Mouse (Mus musculus) A20 (cell line): ENCODE results near the gene Serpina3c.
A peak's percentile ranks its signal among the peaks of the same experiment; 100 is the strongest.

ENCODE experiments used
- DNase-seq: peaks from one replicate; pipeline ENCODE4 v3.0.0-alpha.2; 2011; ENCODE audit warnings: low read depth, low spot score

Serpina3c gene

DNA sequence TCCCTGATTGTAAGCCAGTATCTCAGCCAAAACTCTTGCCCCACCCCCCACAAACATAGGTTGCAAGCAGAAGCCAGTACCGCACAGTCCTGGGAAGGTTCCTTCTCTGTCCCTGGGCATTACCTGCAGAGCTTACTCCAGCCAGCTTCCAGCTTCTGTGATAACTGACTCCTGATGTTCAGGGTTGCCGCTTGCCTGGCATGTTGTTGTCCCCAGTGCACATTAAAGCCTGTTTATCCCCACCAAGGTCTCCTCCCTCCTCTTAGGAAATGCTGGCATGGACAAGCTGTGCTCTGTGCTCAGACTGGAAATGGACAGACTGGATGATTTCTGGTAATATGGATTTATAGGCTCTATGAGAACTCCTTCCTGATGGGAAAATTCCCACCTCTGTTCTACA lies at the start of gene Serpina3c:
Gene Serpina3c, minus strand, starts transcription at position 215 of the 400 bp plus-strand sequence.
- DNase-seq = no peak

DNA sequence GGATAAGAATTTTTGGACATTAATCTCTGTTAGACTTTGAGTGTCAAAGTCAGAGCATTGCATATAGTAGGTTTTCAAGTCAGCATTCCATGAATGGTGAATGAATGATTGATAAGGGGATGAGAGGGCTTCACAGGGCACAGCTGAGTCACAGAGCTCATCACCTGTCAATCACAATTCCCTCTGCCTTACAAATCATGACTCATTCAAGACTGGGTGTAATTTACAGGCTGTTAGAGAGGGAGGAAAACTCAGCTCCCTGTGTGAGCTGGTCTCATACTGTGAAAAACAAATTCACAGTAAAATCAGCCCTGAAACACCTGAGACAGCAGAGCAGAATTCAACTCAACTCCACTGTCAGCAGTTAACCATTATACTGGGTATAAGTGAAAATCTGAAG lies 37.2 kb upstream of the Serpina3c start:
- no peak for DNase-seq

DNA sequence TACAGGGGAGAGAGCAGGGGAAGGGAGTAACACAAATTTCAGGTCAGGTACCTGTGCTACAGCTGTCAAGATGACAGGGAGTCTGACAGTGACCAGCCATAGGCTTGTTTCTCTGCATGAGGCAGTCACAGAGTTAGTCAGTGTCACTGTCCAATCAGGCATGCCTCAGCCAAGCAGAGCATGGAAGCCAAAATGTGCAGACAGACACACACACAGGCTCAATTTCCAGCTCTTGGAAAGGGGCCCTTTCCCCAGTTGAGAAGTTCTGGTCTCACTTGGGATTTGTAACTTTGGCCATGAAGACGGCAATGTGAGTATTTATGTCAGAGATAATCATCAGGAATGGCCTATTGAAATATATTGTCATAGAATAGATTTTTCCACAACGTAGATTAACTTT lies 35.6 kb upstream of the Serpina3c start:
- no peak for DNase-seq

DNA sequence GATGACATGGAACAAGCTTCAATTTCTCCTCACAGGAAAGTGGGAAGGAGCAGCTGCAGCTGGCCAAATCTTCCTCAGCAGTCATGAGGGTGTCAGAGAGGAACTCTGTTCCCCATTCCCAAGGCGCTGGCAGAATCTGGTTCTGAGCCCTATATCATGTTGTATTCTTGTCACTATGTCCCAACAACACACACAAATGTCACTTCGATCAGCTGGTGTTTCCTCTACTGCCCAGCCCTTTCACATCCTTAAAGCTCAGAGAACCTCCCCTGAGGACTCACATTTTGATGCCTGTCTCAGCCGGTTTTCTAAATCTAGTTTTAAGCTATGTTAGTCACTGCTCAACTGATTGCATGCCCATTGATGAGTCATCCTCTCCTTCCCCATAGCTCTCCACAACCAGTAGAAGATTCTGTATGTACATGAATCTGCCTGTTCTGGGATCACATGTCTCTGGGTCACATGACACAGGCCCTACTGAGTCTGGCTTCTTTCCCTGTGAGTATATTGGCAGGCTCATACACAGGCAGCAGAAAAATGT lies 32.4 kb upstream of the Serpina3c start:
- no peak for DNase-seq

DNA sequence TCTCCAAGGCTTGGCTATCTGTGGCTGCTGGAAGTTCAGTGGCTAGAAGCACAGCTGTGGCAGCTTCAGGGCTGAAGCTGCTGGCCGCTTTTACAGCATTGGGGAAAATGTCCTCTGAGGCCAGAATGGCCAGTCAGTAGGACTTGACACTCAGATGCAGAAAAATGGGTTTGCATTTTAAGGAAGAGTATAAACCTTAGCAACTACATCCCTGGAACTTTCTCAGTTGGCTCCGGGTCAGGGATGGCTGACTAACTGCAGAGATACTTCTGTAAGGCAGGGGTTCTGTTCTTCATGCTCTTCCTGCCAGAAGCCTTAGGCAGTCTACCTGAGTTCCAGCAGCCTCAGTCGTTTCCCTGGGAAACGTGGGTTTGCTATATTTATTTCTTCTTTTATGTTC lies 31.4 kb upstream of the Serpina3c start:
- DNase-seq = no peak

DNA sequence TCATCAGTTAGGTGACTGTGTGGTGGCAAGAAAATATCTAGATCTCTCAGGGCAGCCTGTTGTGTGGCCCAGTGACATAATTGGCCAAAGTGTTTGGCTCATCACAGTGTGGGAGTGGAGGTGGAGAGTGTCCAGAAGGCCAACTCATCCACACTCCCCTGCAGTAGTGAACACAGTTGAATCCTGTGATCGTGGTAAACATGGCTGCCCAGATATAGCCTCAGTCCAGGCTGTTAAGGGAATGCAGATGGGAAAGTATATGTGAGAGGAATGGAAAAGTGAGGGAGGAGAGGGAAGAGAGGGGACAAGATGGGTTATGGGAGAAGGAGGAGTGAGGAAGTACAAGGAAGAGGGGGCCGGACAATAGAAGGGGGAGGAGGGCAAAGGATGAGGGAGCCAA lies 25.3 kb upstream of the Serpina3c start:
- no peak for DNase-seq

DNA sequence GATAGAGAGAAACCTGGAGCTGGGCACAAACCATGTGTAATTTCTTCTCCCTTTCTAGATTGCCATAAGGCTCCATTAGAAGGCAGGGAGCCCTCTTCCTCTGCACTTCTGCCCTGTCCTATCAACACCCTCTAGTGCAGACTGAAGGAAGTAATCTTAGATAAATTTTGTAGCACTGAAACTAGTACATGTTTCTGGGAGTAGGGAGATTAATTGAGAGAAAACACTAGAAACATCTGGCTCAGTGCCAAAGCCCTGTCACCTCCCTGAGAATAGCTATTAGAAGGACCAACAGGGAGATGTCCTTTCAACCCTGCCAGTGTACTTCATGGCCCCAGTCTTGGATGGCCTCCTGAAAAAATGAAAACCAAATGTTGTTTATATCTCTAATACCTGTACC lies 24.9 kb upstream of the Serpina3c start:
- no peak for DNase-seq

DNA sequence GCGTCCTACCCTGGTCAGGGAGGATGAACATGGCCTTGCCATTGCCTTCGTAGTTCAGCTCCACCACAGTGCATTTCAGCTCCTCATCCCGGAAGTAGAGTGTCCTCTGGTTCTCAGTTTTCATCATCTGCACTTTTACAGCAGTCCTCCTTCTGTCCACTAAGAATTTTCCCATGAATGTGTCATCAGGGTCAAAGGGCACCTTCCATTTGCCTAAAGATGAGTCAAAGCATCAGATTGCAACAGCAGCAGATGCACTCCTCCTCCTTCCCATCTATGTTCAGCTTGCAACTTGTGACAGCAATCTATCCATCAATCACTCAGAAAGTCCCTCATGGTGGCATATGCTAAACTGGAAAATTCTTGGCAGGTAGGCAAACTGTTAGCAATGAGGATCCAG lies 22.0 kb upstream of the Serpina3c start:
- DNase-seq = no peak

DNA sequence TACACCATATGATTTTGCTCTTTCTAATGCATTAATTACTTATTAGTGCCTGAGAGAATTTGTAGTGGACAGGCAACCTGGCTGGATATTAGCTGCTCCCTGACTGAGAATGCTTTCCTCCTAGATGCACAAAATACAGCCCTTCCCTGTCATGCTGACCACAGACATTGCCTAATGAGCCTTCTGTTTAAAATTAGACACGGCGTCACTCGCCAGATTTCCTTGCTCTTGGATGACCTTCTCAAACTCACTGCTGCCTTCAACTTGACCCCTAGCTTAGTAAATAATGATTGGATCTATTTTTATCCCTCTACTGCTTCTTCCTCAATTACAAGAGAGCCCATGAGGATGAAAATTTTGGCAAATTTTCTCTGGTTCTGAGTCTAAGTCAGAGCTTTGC lies 21.1 kb upstream of the Serpina3c start:
- DNase-seq = no peak

DNA sequence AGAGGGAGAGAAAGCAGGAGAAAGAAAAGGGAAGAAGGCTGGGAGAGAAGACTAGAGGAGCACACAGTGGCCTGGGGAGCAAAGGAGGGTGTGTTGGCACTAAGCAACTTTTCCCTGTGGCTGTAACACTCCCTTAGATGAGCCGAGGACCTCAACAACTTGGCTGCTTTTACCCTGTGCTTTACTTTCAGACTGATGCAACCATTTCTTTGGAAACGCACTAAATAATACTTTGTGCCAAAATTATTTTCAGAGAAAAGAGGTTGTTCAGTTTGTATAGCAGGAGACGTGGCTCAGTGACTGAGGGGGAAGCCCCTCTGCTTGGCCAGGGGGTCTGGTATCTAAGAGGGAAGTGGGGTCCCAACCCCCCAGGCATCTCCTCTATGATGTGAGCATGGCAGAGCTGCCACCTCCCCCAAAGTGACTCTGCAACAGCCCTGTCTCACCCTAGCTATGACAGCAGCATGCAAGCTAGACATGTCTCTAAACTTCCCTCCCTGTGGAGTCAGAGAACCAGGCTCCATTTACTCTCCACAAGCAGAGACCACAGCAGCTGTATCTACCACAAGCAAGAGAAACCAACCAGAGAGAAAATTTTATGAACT lies 527 bp downstream of the Serpina3c start:
- no peak for DNase-seq

DNA sequence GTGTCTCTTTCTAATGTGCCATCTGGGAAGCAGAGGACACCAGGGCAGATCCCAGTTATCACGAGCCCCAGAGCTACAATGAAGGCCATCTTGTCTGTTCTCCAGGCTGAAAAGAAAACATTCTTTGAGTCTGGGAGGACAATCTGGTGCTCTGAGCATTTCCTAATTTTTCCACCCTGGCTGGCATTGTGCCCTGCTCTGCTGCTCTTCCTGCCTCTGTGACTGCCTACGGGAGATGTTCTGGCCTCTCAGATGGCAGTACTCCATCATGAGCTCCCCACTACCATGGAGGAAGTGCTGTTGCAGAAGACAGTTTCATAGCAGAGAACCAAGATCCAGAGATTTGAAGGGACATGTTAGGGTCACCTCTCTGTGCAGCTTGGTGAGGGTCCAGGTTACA lies 1.7 kb downstream of the Serpina3c start:
- DNase-seq = no peak

DNA sequence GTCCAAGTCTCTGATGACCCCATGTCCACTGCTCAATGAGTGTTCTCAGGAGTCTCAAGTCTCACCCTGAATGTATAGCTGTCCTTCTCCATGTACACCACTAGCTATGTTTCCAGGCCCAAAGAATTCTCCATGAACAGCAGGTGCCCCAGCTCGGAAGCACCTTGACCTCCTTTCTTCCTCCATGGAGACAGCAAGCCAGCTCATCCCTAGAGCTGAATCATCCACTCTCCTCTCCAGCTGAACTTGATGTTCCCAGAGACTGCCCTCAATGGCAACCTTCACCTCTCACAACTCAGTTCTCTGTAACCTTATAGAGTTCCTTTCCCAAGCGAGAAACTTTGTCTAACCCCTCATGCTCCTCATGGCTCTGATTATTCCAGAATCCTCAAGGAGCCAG lies 8.1 kb downstream of the Serpina3c start:
- no peak for DNase-seq

DNA sequence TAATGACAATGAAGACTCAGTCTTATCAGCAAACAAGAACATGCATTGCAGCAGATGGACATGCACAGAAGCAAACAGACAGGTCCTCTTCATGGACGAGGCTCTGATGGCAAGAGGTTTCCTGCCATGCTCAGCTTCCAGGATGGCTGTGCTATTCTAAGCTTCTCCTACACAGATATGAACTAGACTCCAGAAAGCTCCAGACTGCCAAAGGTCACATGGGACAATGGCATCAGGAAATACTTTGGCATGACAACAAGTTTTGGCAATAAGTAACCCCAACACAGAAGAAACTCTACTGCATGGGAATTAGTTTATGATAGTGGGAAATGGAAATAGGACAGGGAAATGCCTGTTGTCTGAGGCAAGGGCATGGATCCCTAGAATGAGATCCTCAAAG lies 10.4 kb downstream of the Serpina3c start:
- DNase-seq = no peak

DNA sequence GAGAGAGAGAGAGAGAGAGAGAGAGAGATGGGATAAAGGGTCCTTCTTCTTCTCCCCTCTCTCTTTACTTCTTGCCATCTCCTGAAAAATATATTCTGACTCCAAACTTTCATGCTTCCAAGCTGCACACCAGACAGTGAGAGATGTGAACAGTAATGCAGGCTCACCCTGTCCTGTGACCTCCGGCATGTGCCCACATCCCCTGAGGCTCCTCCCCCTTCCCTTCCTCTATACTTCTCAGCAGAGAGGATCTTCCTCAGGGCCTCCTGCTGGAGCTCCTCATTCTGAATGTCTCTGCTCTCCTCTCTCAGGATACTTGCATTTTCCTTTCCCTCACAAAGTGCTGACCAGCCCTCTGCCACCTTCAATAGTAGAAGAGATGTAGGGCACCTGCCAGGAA lies 11.2 kb downstream of the Serpina3c start:
- no peak for DNase-seq

DNA sequence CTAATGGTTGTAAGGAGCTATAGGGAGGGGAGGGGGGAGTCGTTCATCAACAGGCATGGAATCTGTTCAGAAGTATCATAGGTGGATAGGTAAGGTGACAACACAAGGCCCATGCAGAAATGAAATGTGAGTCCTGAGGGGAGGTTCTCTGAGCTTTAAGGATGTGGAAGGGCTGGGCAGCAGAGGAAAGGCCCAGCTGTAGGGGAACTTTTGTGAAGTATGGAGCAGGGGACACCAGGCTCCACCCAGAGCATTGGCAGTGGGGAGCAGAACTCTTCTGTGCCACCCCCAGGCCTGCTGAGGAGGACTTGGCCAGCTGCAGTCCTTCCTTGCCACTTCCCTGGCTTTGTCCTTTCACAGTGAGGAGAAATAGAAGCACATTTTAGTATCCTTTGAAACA lies 12.2 kb downstream of the Serpina3c start:
- DNase-seq = no peak

DNA sequence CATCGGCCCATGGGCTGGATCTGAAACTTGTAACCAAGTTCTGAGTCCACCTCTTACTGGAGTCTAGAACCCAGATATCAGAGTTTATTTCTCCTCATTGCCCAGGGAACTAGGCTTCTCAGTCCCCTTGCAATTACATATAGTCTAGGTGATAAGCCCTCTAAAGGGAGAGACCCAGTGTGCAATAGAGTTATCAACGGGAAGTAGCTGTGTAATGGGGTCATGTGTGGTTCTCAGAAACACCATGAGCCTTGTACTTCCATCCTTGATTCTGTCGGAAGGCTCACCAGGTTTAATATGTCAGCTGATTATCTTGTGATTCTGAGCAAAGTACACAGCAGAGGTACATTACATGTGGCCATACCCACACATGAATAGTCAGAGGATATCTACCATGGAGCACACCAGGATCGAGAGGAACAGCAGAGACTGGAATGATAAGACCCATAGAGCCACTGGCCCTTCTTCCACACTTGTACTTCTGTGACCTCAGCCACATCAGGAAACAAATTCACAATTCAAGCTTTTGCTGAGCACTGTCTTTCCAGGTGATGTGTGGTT lies 13.0 kb downstream of the Serpina3c start:
- peak; percentile 1 for DNase-seq

DNA sequence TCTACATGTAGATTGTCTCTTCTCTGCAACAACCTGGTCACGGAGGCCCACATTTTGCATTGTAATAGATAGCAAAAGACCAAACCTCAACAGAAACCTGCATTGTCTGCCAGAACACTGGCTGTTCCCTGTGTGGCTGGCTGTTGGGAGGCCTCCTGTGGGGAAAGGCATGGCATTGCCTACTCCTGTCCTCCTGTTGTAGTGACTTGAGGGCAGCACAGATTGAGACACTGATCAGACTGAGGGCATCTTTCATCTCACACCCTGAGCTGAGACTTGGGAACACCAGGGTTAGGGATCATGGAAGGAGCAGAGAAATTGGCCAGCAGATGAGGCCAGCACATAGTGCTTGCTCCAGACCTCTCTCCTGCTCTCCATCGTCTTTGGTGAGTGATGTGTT lies 15.5 kb downstream of the Serpina3c start:
- DNase-seq = no peak

DNA sequence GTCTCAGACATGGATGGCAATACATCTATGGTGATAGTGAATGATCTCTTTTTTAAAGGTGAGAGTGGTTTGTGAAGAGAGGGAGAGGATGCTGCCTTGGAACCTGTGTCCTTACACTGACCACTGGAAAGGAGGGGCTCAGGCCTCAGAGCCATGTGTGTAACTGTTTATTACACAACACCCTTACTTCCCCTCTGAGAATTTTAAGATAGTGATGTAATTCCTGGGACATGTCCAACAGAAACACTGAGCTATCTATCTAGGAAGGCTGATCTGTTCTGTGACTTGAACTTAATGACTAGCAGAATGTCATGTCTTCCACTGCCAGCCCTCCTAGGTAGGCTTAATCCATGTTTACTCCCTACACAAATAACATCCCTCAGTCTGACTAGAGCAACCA lies 22.6 kb downstream of the Serpina3c start:
- DNase-seq = no peak

DNA sequence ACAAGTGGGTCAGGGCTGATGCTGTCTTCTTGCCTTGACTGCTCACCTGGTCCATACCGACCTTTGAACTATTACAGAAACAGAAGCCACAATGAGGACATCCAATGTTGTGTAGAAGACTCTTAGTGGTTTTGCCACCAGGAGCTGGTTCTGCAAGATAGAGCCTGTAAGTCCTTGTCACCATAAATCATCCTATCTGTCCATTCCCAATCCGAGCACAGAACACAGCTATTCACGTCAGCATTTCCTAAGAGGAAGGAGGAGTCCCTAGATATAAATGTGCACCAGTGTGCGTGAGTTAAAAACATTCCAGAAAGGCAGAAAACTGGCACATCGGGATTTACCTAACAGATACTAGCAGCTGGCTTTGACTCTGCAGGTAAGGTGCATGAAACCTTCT lies 26.0 kb downstream of the Serpina3c start, which contains the start of gene Serpina3b:
Gene Serpina3b, plus strand, starts transcription at position 301 of the 400 bp plus-strand sequence.
- DNase-seq = no peak

DNA sequence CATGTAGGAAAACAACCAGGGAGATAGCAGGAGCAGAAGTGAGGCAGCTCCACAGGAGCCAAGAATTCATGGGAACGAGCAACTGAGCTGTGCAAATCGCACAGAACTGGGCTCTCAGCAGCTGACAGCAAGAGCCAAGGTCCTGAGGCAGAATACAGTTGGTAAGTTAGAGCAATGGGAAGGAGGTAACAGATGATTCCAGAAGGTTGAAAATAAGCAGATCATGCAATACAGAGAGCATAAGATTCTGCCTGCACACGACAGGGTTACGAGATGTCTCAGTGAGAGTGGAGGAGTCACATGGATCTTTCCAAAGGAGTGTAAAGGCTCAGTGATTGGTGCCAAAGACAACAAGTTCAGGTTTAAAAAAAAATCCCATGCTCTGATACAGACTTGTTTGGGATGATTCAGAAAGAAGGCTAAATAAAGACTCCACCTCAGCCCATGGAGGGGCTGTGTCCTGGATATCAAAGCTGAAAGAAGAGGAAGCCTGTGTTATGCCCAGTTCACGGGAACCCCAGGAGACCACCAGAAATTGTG lies 28.6 kb downstream of the Serpina3c start:
- DNase-seq = no peak

DNA sequence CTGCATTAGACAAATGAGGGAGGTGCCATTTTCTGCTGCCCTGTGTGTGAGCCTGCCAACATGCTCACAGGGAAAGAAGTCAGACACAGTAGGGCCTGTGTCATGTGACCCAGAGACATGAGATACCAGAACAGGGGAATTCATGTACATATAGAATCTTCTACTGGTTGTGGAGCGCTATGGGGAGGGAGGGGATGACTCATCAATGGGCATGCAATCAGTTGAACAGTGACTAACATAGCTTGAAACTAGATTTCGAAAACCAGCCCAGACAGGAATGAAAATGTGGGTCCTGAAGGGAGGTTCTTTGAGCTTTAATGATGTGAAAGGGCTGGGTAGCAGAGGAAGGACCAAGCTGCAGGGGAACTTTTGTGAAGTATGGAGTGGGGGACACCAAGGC lies 29.7 kb downstream of the Serpina3c start:
- DNase-seq = no peak

DNA sequence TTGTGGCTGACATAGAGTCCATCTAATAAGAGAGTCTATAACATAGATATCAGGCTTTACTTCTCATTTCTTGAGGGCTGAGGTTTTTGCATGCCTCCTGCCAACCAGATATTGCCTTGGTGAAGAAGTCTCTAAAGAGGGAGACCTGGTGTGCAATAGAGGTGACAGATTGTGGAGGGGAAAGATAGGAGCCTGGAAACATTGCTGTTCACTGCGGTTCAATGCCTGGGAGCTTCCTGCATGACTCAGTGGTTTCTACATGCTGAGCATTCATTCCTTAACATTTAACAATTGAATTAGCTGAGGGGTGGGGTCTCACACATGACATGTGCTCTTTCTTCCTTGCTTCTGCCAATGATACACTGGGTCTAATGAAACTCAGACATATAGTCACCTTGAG lies 30.6 kb downstream of the Serpina3c start:
- no peak for DNase-seq

DNA sequence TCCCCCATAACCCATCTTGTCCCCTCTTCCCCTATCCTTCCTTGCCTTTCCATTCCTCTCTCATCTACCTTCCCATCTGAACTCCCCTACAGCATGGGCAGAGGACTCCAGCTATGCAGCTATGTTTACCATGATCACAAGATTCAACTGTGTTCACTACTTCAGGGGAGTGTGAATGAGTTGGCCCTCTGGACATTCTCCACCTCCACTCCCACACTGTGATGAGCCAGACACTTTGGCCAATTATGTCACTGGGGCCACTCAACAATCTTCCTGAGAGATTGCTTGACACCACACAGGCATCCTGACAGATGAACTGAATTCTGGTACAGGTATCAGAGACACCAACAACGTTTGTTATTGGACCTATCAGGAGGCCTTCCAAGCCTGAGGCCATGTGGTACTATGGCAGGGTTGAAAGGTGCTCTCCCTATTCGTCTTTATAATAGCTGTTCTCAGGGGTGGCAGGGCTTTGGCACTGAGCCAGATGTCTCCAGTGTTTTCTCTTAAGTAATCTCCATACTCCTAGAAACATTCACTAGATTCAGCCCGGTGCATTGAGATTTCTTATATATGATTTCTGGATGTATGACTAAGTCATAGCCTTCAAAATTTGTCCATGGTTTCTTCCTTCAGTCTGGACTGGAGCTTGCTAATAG lies 38.6 kb downstream of the Serpina3c start:
- no peak for DNase-seq
